Mouse (Mus musculus) lung, embryonic 15.5 days (tissue): ENCODE results near the gene Fhod1. TPM values are rescaled to one million over a fixed set of nuclear protein-coding genes. Genes with fewer than 3 reads are reported as not detected.
A peak's percentile ranks its signal among the peaks of the same experiment; 100 is the strongest.

Experiments used
- ATAC-seq: fragments of 200-750 bp; cut with Nextera tagmentation; 2 replicates; pipeline ENCODE4 v1.8.0; 2017; ENCODE audit warnings: moderate number of reproducible peaks, borderline replicate concordance; ENCODE audit not compliant: low FRiP score, low TSS enrichment; ENCODE audit errors: extremely low read depth
- H3K27ac ChIP-seq: fragments of 300-500 bp; sonication (generic); 2 replicates; pipeline ENCODE4 v1.5.1; 2015; ENCODE audit warnings: moderate library complexity, mild to moderate bottlenecking, inconsistent platforms
- H3K27me3 ChIP-seq: fragments of 300-500 bp; sonication (generic); 2 replicates; pipeline ENCODE4 v1.6.1; 2015; ENCODE audit warnings: inconsistent platforms
- H3K36me3 ChIP-seq: fragments of 300-500 bp; sonication (generic); 2 replicates; pipeline ENCODE4 v1.6.1; 2015; ENCODE audit warnings: inconsistent platforms
- H3K4me1 ChIP-seq: fragments of 300-500 bp; sonication (generic); 2 replicates; pipeline ENCODE4 v1.6.1; 2015; ENCODE audit warnings: inconsistent platforms
- H3K4me2 ChIP-seq: fragments of 300-500 bp; sonication (generic); 2 replicates; pipeline ENCODE4 v1.6.1; 2015; ENCODE audit warnings: inconsistent platforms, mild to moderate bottlenecking, moderate library complexity
- H3K4me3 ChIP-seq: fragments of 300-500 bp; sonication (generic); 2 replicates; pipeline ENCODE4 v1.5.1; 2015; ENCODE audit warnings: mild to moderate bottlenecking, inconsistent platforms
- H3K9ac ChIP-seq: fragments of 300-500 bp; sonication (generic); 2 replicates; pipeline ENCODE4 v1.6.1; 2015; ENCODE audit warnings: inconsistent platforms
- H3K9me3 ChIP-seq: fragments of 300-500 bp; sonication (generic); 2 replicates; pipeline ENCODE4 v1.6.1; 2016; ENCODE audit warnings: inconsistent platforms
- WGBS: fragments of 180-500 bp; shearing (Covaris S2); methylation state at CpG from one replicate; pipeline ENCODE4 v1.1.7; 2015; 5-methylcytosine and 5-hydroxymethylcytosine counted together
- polyA plus RNA-seq: library from polyadenylated mRNA; unstranded; fragments of >200 nt; fragmentation: Nextera tagmentation; extraction: Ambion mirVana; gene quantifications from 2 replicates; pipeline ENCODE4 v1.2.1, GENCODE M21; 2015

Gene Fhod1
- polyA plus RNA-seq, 1 experiment from 2014 or later: 11.9 TPM

DNA sequence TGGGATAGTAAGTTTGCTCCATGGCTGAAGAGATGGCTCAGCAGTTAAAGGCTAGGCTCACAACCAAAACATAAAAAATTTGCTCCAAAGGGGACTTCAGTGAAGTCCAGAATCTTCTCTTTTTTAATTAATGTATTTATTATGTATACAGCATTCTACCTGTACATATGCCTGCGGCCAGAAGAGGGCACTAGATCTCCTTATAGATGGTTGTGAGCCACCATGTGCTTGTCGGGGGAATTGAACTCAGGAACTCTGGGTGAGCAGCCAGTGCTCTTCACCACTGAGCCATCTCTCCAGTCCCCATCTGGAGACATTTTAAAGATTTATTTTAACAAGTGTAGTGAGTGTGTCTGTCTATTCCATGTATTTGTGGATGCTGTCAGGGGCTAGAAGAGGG is 19.4 kb upstream of the Fhod1 start:
- H3K36me3 ChIP-seq: peaks cover 26% of the 10 kb centered on the region

DNA sequence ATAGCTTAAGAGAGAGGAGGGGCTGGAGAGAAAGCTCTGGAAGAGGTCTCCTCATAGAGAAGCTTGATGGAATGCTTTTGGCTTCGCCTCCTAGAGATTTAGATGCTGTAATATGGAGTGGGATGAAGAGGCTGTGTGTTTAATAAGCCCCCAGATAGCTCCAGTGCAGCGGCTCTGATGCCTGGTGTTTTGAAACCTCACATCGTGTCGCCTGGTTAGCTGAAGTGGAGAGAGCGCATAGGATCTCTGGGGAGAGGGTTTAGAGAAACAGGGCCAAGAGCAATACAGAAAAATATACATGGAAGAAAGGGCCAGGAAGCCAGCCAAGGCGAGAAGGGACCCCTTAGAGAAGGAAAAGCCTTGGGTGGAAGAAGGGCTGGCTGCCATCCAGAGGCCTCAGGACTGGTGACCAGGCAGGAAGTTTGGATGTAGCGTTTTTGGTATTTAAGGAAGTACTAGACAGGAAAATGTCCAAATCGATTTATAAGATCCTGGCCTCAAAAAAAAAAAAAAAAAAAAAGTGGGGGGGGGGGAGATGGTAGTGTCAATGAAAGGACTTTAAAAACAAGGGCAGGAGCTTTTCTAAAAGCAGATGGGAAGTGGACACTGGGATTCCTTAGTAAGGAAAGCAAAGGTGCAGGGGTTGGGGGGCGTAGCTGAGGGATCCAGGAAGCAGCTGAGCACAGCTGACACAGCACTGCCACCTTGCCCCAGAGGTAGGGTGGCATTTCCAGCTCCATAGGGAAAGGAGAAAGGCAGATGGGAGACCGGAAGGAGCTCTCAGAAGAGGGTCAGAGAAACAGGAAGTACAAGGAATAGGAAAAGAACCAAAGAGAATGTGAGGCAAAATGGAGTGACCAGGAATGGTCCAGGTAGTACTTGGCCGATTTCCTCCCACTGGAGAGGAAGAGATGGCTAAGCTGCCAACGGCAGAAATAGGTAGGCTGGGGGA is 14.3 kb upstream of the Fhod1 start:
- peak; percentile 66; the same call in 1 of the 2 replicates for ATAC-seq
- H3K4me3 ChIP-seq: no peak overlapping the region
- no peak overlapping the region for H3K4me2 ChIP-seq
- peaks cover 19% of the 10 kb centered on the region; the same call in 1 of the 2 replicates for H3K36me3 ChIP-seq
- 44% methylated on average over 12 of the region's 12 CpGs for WGBS
- H3K4me1 ChIP-seq: peaks cover 22% of the 10 kb centered on the region
- no peaks in the 10 kb centered on the region; the same call in 1 of the 2 replicates for H3K27me3 ChIP-seq
- H3K9ac ChIP-seq: no peak overlapping the region
- H3K27ac ChIP-seq: peak overlapping the region; percentile 69
- H3K9me3 ChIP-seq: no peaks in the 10 kb centered on the region

More for the DNA sequence above, 19.4 kb upstream of the Fhod1 start:
- no peak overlapping the region for H3K4me3 ChIP-seq
- no peaks in the 10 kb centered on the region for H3K9me3 ChIP-seq
- ATAC-seq: no peak
- peaks cover 7% of the 10 kb centered on the region; the same call in 1 of the 2 replicates for H3K4me1 ChIP-seq
- H3K27ac ChIP-seq: no peak overlapping the region
- no peak overlapping the region for H3K9ac ChIP-seq
- no peaks in the 10 kb centered on the region for H3K27me3 ChIP-seq
- H3K4me2 ChIP-seq: no peak overlapping the region
- 66% methylated on average over 2 of the region's 2 CpGs for WGBS

DNA sequence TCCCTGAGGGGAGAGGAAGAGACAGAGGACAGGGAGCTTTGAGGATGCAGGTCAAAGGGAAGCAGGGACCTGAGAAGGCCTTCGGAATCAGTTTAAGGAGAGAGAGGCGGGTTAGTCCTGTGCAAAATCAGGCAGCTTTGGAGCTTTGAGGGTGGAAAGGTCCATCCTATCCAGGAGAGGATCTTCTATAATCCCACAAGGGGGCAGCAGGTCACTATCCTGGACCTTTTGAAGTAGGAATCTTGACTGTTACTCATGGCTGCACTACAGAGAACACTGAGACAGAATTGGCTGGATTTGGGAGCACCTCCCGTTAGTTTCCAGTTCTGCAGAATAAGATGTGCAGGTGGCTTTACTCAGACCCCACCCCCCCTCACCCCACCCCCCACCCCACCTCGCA is 11.9 kb upstream of the Fhod1 start:
- no peaks in the 10 kb centered on the region for H3K9me3 ChIP-seq
- peaks cover 16% of the 10 kb centered on the region; the same call in 1 of the 2 replicates for H3K36me3 ChIP-seq
- 54% methylated on average over 4 of the region's 4 CpGs for WGBS
- no peak for ATAC-seq
- H3K27ac ChIP-seq: no peak overlapping the region
- H3K4me2 ChIP-seq: no peak overlapping the region
- no peak overlapping the region for H3K4me3 ChIP-seq
- no peak overlapping the region for H3K9ac ChIP-seq
- peaks cover 30% of the 10 kb centered on the region for H3K4me1 ChIP-seq
- no peaks in the 10 kb centered on the region; the same call in 1 of the 2 replicates for H3K27me3 ChIP-seq

DNA sequence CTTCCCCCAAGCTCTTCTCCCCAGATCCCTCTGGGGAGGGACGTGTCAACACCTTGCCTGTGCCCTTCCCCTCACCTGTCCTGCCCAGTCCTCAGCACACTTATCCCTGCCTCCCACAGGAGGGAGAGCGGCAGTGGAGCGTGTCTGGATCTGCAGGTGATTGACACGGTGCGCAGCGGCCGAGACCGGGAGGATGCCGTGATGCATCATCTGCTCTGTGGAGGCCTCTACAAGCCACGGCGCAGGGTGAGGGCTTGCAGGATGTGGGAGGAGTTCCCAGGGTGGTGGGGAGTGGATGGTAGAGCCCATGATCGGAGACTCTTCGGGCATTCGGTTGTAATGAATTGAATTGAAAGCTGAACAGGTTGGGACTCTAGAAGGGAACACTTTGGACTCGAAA is 11.5 kb upstream of the Fhod1 start:
- no peak for ATAC-seq
- peaks cover 30% of the 10 kb centered on the region for H3K4me1 ChIP-seq
- no peak overlapping the region for H3K4me3 ChIP-seq
- WGBS: 58% methylated on average over 15 of the region's 15 CpGs
- H3K36me3 ChIP-seq: peaks cover 12% of the 10 kb centered on the region; the same call in 1 of the 2 replicates
- no peak overlapping the region for H3K9ac ChIP-seq
- no peaks in the 10 kb centered on the region; the same call in 1 of the 2 replicates for H3K27me3 ChIP-seq
- H3K9me3 ChIP-seq: no peaks in the 10 kb centered on the region
- H3K27ac ChIP-seq: no peak overlapping the region
- no peak overlapping the region for H3K4me2 ChIP-seq

DNA sequence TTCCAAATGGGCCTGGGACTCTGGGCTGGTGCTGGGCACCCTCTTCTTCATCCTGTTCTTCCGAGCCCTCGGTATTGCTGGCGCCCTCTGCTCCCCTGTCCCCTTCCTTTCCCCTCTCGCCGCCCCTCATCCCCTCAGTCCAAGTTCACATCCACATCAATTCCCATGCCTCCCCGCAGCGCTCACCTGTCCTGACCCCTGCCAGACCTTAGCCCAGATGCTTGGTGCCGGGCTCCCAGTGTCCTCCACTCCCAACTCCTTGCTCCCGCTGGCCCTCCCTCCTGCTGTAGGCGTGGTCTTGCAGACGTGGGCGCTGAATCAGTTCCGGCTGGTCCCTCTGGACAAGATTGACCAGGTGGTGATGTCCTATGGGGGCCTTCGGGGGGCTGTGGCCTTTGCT is 8.9 kb upstream of the Fhod1 start:
- Histone ChIP-seq H3K9ac (no peak overlapping the region), H3K27me3 (no peaks in the 10 kb centered on the region; the same call in 1 of the 2 replicates), H3K4me3 (no peak overlapping the region), H3K4me1 (peaks cover 23% of the 10 kb centered on the region), H3K27ac (no peak overlapping the region), H3K4me2 (no peak overlapping the region), H3K36me3 (0 out of 2 replicates have a peak, but pooled peaks cover 12% of the 10 kb centered on the region), H3K9me3 (no peaks in the 10 kb centered on the region)
- WGBS: 78% methylated on average over 14 of the region's 14 CpGs
- ATAC-seq: no peak

DNA sequence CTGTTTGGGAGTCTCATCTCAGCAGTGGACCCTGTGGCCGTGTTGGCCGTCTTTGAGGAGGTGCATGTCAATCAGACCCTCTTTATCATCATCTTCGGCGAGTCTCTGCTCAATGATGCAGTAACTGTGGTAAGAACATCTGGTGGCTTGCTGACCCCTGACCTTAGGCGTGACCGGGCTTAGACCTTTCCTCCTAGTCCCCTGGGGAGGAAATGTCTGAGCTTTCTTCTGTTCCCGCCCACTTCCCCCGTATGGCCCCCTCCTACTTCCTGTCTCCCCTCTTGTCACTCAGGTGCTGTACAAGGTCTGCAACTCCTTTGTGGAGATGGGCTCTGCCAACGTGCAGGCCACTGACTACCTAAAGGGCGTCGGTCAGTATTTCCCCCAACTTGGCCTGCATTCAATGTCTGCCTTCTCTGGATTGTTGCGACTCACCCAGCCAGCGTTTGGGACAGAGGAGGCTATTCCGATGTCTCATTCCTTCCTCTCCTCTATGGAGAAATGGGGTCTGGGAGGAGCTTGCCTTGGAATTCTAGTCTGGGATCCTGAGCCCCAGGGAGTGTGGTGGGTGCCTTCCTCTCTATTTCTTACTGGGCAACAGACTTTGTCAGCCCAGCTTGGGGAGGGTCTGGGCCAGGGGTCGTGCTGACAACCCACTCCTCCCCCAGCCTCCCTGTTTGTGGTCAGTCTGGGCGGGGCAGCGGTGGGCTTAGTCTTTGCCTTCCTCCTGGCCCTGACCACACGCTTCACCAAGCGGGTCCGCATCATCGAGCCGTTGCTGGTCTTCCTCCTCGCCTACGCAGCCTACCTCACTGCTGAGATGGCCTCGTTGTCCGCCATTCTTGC is 7.6 kb upstream of the Fhod1 start:
- H3K27ac ChIP-seq: no peak overlapping the region
- WGBS: 65% methylated on average over 26 of the region's 26 CpGs

DNA sequence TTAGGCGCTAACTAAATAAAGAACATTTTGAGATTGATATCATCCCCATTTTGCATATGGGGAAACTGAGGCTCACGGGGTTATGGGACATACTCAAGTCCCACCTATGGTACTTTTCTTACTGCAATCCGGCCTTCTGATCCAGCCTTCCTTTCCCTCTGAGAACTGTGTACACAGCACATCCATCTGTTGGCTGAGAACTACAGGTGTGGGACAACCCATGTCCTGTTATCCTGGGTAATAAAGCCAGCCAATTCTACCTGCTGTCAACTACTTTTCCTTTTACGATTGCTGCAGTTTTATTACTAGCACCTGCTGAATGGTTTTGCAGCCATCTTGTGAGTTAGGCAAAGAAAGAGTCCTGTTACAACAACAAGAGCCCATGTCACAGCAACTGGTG is 6.8 kb upstream of the Fhod1 start:
- H3K9me3 ChIP-seq: no peaks in the 10 kb centered on the region
- H3K4me3 ChIP-seq: no peak overlapping the region
- H3K9ac ChIP-seq: no peak overlapping the region
- peaks cover 27% of the 10 kb centered on the region for H3K4me1 ChIP-seq
- no peak for ATAC-seq
- H3K27me3 ChIP-seq: no peaks in the 10 kb centered on the region; the same call in 1 of the 2 replicates
- H3K36me3 ChIP-seq: 0 out of 2 replicates have a peak, but pooled peaks cover 12% of the 10 kb centered on the region
- no peak overlapping the region for H3K27ac ChIP-seq
- WGBS: 87% methylated on average over 4 of the region's 4 CpGs
- H3K4me2 ChIP-seq: no peak overlapping the region

More for the DNA sequence above, 7.6 kb upstream of the Fhod1 start:
- H3K9me3 ChIP-seq: no peaks in the 10 kb centered on the region
- H3K4me2 ChIP-seq: no peak overlapping the region
- 0 out of 2 replicates have a peak, but pooled peaks cover 12% of the 10 kb centered on the region for H3K36me3 ChIP-seq
- H3K9ac ChIP-seq: no peak overlapping the region
- H3K4me1 ChIP-seq: peaks cover 23% of the 10 kb centered on the region
- ATAC-seq: no peak
- no peak overlapping the region for H3K4me3 ChIP-seq
- no peaks in the 10 kb centered on the region; the same call in 1 of the 2 replicates for H3K27me3 ChIP-seq

DNA sequence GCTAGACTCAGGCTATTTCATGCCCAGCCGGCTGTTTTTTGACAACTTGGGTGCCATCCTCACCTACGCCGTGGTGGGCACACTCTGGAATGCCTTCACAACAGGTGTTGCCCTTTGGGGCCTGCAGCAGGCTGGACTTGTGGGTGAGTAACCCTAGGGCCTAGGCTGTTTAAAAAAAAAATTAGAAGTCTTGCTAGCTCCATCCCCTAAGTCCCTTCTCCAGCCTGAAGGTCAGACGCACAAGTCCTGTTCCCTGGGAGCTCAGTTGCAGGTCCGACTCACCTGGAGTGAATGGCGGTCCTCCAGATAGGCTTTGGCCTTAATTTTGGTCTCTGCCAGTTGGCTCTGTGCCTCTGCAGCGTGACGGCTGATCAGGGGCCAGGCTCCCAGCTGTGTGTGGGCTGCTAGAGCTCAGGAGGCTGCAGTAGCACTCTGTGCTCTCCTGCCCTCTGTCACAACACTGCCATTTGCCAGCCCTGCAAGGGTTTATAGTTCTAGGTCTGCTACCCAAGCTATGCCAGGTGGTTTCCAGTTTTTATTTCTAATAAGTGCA is 5.9 kb upstream of the Fhod1 start:
- H3K36me3 ChIP-seq: 0 out of 2 replicates have a peak, but pooled peaks cover 5% of the 10 kb centered on the region
- H3K27ac ChIP-seq: no peak overlapping the region
- no peak overlapping the region for H3K4me2 ChIP-seq
- H3K9me3 ChIP-seq: no peaks in the 10 kb centered on the region
- no peaks in the 10 kb centered on the region for H3K27me3 ChIP-seq
- ATAC-seq: no peak
- no peak overlapping the region for H3K4me3 ChIP-seq
- H3K9ac ChIP-seq: no peak overlapping the region
- WGBS: 72% methylated on average over 8 of the region's 8 CpGs
- H3K4me1 ChIP-seq: peaks cover 27% of the 10 kb centered on the region

DNA sequence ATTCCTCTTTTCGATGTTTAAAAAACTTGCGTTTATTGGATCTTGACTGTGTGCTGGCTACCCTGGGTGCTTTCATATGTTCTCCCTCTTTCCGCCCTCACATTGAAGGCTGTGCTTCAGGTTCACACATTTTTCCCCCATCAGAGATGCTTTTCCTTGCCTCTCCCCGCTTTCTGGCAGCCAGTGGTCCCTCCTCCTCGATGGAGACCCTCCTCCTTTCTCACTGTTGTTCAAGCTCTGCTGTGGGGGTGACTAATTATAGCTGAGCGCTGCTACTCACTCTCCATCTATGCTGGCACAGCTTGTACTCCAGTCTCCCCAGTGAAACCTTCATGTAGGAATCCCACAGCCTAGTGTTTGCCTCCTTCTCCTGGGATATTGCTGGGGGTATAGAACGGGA is 2.4 kb upstream of the Fhod1 start:
- peak overlapping the region; percentile 64 for H3K4me3 ChIP-seq
- peak overlapping the region; percentile 74; the same call in 1 of the 2 replicates for H3K9ac ChIP-seq
- no peaks in the 10 kb centered on the region for H3K27me3 ChIP-seq
- H3K36me3 ChIP-seq: no peaks in the 10 kb centered on the region
- H3K4me1 ChIP-seq: peaks cover 40% of the 10 kb centered on the region
- 25% methylated on average over 7 of the region's 7 CpGs for WGBS
- no peak for ATAC-seq
- H3K4me2 ChIP-seq: peak overlapping the region; percentile 98
- peak overlapping the region; percentile 89; the same call in 1 of the 2 replicates for H3K27ac ChIP-seq
- H3K9me3 ChIP-seq: no peaks in the 10 kb centered on the region

DNA sequence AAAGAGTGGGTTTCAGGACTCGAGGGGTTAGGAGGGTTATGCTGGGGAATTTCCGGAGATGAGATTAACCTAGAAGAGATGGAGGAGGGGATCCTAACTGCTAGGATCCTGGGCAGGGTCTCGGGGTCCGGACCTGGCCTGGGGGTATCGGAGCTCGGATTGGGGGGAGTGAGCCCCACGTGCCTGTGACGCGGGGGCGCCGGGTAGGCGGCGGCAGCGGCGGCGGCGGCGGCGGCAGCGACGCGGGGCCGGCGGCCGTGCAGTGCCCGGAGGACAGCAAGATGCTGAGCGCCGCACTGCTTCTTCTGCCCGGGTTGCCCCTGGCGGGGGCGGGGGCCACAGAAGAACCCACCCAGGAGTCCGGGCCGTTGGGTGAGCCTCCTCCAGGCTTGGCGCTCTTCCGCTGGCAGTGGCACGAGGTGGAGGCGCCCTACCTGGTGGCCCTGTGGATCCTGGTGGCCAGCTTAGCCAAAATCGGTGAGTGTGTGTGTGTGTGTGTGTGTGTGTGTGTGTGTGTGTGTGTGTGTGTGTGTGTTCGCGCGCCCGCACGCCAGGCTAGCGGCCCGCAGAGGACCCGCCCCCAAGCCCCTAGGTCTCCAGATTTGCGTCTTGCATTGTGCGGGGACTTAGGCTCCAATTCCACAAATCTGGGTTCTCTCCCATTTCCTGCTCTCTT is 1.5 kb upstream of the Fhod1 start:
- no peak for ATAC-seq
- Histone ChIP-seq H3K4me3 (peak overlapping the region; percentile 64), H3K27me3 (no peaks in the 10 kb centered on the region), H3K4me2 (peak overlapping the region; percentile 98), H3K9me3 (no peaks in the 10 kb centered on the region), H3K4me1 (peaks cover 47% of the 10 kb centered on the region), H3K9ac (peak overlapping the region; percentile 74), H3K27ac (peak overlapping the region; percentile 89), H3K36me3 (no peaks in the 10 kb centered on the region)
- WGBS: under 1% methylated on average over 37 of the region's 48 CpGs
